Mouse (Mus musculus) spleen, adult 2 months (tissue): ENCODE measurements around the gene Mprip.
"Not testable (repeated sequence)": the region's sequence is repeated elsewhere in the genome, so short reads cannot be mapped to it uniquely, and the experiment has no call there.

Experiments
- CTCF ChIP-seq: fragments of 200-500 bp; IDR thresholded peaks from 2 replicates; pipeline ENCODE4 v1.5.1; 2011; ENCODE audit warnings: mild to moderate bottlenecking, inconsistent platforms; ENCODE audit not compliant: insufficient read depth, insufficient read length, insufficient replicate concordance; ENCODE audit errors: extremely low read depth
- POLR2A ChIP-seq: fragments of 200-500 bp; IDR thresholded peaks from 2 replicates; pipeline ENCODE4 v1.6.1; 2011; ENCODE audit warnings: low read depth, low read length, inconsistent platforms

DNA sequence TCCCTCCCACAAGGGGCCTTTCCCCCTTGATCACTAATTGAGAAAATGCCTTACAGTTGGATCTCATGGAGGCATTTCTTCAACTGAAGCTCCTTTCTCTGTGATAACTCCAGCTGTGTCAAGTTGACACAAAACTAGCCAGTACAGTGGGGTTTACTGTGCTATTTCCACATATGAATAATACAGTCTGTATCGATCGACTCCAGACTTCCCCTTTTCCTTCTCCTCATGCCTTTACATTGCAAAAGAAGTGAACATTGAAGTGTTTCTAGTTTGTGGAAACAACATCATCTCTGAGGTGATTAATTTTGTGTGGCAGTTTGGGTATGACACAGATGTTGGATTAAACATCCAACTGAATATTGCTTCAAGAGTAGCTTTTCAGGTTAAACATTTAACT, 44.1 kb upstream of the Mprip start:
- TF ChIP-seq CTCF, POLR2A: not testable (repeated sequence)
